Mouse (Mus musculus): ENCODE data around the gene Kcng1.

Kcng1 gene

DNA sequence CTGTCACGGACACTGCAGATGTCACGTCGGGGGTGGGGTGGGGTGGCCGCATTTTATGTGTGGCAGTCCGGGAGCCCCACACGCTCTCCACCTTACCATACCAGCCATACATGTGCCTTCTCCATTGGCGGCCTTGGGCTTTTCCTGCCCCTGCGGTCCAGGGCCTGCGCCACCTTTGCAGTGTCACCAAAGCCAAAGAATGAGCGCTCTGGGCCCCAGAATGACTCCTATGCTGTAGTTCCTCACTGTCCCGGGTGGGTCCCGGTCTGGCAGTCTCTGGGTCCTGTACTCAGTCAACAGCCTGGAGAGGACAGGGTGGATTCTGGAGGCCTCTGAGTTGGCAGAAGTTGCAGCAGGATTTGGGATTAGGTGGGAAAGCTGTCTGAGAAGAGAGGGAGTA is at the start of gene Kcng1:
Gene Kcng1 (minus strand): TSS at position 155 of the 400 bp plus-strand sequence.
- no peak for DNase-seq (ENCODE audit: low read depth, low spot score)

DNA sequence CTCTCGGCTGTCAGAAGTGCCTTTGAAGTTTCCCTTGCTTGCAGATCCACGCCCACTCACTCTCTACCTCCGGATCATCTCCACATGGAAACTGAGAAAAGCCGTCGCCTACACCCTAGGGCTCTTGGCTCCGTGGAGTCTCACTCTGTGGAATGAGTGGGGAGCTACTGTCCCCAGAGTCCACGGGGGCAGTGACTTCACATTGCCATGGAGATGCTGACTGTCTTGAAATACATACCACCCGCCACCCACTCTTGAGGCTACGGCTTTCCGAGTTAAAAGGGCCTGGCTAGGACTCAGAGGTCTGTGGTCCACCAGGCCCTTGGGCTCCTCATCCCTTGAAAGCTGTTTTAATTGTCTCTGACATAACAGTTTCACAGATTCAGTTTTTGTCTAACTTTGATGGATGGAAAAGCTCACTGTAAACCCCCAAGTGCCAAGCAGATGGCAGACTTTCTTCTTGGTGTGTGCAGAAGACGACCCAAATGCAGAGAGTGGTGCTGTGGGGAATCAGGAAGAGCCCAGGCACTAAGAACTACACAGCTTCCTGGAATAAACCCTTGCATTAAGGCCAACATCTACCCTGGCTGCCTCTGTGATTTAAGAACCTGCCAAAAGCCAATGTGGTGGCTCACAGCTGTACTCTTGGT is 49.0 kb upstream of the Kcng1 start:
- no peak for DNase-seq (ENCODE audit: low read depth, low spot score)

- DNase-seq (ENCODE audit: low read depth, low spot score), result no peak
Observed at GRCm38 (mm10) chr2:168321716-168322374, 40.3 kb upstream of the Kcng1 start.

GRCm38 (mm10) chr2:168320388-168321182 is 39.0 kb upstream of the Kcng1 start:
- DNase-seq (ENCODE audit: low read depth, low spot score), result no peak

GRCm38 (mm10) chr2:168314646-168315446 is 33.3 kb upstream of the Kcng1 start:
- DNase-seq (ENCODE audit: low read depth, low spot score), result no peak

DNA sequence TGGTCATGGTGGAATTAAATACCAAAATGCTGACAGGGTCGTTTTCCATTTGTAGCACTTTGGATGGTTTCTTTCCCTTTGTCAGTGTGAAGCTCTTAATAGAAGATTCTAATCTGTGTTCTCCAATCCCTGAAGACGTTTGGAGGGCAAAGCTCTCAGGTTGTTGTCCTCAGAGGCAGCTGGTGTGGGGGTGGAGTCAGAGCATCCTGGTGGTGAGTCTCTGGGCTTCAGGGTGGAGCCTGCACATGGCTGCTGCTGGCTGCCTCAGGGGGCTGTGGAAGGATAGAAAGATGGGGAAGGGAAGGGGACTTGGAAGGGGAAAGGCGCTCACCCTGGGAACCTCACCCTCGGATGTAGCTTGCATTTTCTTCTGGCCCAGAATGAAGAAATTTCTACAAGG is 31.0 kb upstream of the Kcng1 start:
- DNase-seq (ENCODE audit: low read depth, low spot score), result no peak

GRCm38 (mm10) chr2:168311006-168311405 is 29.5 kb upstream of the Kcng1 start:
- no peak for DNase-seq (ENCODE audit: low read depth, low spot score)

- DNase-seq (ENCODE audit: low read depth, low spot score), result no peak
Observed at GRCm38 (mm10) chr2:168308916-168309315, 27.4 kb upstream of the Kcng1 start.

DNA sequence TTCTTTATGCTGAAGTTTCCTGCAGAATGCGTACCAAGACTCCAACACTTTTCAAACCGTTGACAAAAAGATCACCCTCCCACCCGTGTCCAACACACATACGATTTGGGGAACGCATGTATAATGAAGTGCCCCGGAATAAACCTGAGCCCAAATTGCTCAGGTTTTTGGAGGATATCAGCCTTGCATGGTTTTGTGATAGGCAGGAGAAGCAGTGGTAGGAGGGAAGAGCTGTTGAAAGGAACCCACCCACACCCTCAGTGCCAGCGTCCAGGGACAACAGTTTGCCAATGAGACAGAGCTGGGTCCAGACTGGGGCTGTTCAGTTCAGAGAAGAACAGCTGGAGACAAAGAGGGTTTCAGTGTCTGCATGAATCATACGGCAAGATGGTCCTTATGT is 18.1 kb upstream of the Kcng1 start:
- no peak for DNase-seq (ENCODE audit: low read depth, low spot score)

- DNase-seq (ENCODE audit: low read depth, low spot score), result no peak
Observed at GRCm38 (mm10) chr2:168296530-168296929, 15.0 kb upstream of the Kcng1 start.

GRCm38 (mm10) chr2:168292521-168292920 is 11.0 kb upstream of the Kcng1 start:
- no peak for DNase-seq (ENCODE audit: low read depth, low spot score)

- DNase-seq (ENCODE audit: low read depth, low spot score), result no peak
Observed at GRCm38 (mm10) chr2:168292041-168292440, 10.5 kb upstream of the Kcng1 start.

- DNase-seq (ENCODE audit: low read depth, low spot score), result no peak
Observed at GRCm38 (mm10) chr2:168289851-168290250, 8.3 kb upstream of the Kcng1 start.

GRCm38 (mm10) chr2:168289016-168289415 is 7.5 kb upstream of the Kcng1 start:
- DNase-seq (ENCODE audit: low read depth, low spot score), result no peak

GRCm38 (mm10) chr2:168286987-168287386 is 5.5 kb upstream of the Kcng1 start:
- no peak for DNase-seq (ENCODE audit: low read depth, low spot score)

- DNase-seq (ENCODE audit: low read depth, low spot score), result no peak
Observed at GRCm38 (mm10) chr2:168285143-168285542, 3.6 kb upstream of the Kcng1 start.

- no peak for DNase-seq (ENCODE audit: low read depth, low spot score)
Observed at GRCm38 (mm10) chr2:168280729-168281581, 581 bp downstream of the Kcng1 start.

DNA sequence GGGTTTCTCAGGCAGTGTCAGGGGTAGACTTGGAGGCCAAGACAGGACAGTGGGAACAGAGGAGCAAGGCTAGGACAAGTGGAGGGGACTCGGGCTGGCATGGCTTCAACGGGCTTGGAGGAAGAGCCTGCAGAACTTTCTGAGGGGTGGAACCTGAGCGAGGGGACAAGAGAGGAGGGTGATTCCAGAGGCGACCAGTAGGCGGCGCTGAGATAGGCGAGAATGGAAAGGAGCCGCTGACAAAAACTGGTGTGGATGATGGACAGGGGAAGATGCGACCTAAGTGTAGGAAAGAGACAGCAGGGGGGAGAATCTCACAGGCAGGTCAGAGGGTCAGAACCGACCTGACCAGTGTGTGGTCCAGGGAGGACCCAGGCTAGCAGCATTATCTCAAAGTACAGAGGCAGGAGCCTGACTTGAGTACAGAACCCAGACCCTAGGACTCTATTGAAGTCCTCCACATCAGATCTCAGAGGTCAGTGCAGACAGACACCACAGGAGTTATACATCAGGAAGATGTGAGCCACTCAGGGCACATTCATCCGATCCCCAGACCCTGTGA is 7.1 kb downstream of the Kcng1 start:
- DNase-seq (ENCODE audit: low read depth, low spot score), result no peak

- DNase-seq (ENCODE audit: low read depth, low spot score), result no peak
Observed at GRCm38 (mm10) chr2:168273387-168273786, 8.1 kb downstream of the Kcng1 start.

- DNase-seq (ENCODE audit: low read depth, low spot score), result no peak
Observed at GRCm38 (mm10) chr2:168268033-168268432, 13.5 kb downstream of the Kcng1 start.

GRCm38 (mm10) chr2:168260900-168261299 is 20.6 kb downstream of the Kcng1 start:
- no peak for DNase-seq (ENCODE audit: low read depth, low spot score)
